Mouse (Mus musculus) thymus, adult 2 months (tissue): ENCODE data around the gene Cbarp.

Source experiments
- CTCF ChIP-seq: fragments of 200-500 bp; IDR thresholded peaks from 2 replicates; pipeline ENCODE4 v1.5.1; 2012; ENCODE audit warnings: mild to moderate bottlenecking, control low read depth, low read length, moderate library complexity, borderline replicate concordance; ENCODE audit not compliant: control insufficient read depth, poor library complexity, insufficient read depth; ENCODE audit errors: extremely low read depth
- POLR2A ChIP-seq: fragments of 200-500 bp; IDR thresholded peaks from 2 replicates; pipeline ENCODE4 v1.6.1; 2012; ENCODE audit warnings: mild to moderate bottlenecking, low read length, control low read depth, moderate library complexity; ENCODE audit not compliant: control insufficient read depth, poor library complexity, insufficient read depth; ENCODE audit errors: extremely low read depth

DNA sequence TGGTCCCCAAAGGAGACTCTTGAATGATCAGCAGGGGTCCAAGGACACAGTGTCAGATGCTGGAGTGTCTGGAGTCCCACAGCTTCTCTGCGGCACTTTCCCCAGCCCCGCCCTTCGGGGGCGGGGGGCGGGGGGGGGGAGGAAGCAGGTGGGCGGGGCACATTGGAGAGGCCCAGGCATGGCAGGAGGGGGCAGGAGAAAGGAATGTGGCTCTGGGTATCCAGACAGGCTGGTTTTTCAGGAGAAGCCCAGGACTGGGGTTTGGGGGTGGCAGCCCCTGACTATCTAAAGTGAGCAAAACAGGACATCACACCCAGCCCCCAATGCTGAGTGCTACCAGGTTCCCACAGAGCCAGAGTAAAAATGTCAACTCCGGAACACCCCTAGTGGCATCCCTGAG is 43.4 kb downstream of the Cbarp start:
- TF ChIP-seq CTCF, result no peak
- no peak for TF ChIP-seq POLR2A
